Mouse (Mus musculus): ENCODE measurements around the gene Trit1.
"Not testable (repeated sequence)": the region's sequence is repeated elsewhere in the genome, so short reads cannot be mapped to it uniquely, and the experiment has no call there.

Trit1 gene

DNA sequence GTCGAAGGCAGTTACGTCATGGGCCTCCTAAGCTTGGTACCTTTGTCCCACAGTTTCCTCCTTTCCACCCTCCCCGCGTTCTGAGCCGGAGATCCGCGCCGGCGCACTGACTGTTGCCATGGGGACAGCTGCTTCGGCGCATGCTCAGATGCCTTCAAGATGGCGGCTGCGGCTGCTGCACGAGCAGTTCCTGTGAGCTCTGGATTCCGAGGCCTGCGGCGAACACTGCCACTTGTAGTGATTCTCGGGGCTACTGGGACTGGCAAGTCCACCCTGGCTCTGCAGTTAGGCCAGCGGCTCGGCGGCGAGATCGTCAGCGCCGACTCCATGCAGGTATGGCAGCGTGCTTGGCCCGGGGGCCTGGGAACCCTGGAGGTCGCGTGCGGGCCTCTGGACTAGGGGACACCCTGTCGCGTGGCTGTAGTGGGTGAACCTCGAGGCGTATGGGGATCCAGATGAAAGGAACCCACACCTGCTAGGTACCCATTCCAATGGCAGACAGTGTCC, at the start of gene Trit1:
Gene Trit1, plus strand, starts transcription at position 147 of the 507 bp plus-strand sequence.
- peak; percentile 87 for DNase-seq (ENCODE audit: low spot score)

GRCm38 (mm10) chr4:122968106-122968505, 48.3 kb upstream of the Trit1 start:
- no peak for DNase-seq (ENCODE audit: low spot score)

- no peak for DNase-seq (ENCODE audit: low spot score)
Measured at GRCm38 (mm10) chr4:122971191-122971590, 45.2 kb upstream of the Trit1 start.

GRCm38 (mm10) chr4:122971646-122972045, 44.8 kb upstream of the Trit1 start:
- DNase-seq (ENCODE audit: low spot score): no peak

- DNase-seq (ENCODE audit: low spot score): no peak
Measured at GRCm38 (mm10) chr4:122972056-122972455, 44.3 kb upstream of the Trit1 start.

- no peak for DNase-seq (ENCODE audit: low spot score)
Measured at GRCm38 (mm10) chr4:122974976-122975520, 41.3 kb upstream of the Trit1 start.

DNA sequence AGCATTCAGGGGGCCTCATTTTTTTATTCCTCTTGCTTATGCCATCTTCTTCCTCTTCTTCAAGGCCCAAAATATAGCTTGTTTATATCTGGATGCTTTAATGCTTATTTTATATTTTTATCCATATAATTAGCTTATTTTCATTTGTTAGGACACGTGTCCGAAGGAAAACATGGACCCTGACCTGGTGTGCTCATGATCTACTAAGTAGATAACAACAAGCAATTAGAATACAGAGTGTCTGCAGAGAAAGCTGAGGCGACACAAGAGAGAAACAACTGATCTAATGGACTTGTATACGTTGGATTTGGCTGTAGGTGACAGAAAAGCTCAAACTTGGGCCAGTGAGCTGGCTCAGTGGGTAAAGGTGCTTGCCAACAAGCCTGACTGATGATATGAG, 39.5 kb upstream of the Trit1 start:
- no peak for DNase-seq (ENCODE audit: low spot score)

DNA sequence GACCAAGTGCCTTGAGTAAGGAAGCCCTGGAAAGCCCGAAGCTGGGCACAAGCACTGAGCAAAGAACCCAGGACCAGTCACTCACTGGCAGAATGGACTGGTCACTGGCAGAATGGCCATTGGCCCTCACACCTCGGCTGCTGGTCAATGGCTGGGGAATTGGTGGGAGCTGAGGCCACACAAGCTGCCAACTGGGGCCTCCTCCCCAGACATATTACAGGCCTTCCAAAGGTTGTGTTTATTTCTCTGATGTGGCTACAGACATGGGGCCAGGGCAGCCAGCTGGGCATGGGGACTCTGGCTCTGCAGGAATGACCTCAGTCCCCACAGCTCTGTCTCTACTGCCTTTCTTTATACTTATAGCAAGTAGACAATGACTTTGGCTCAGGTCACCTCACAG, 37.5 kb upstream of the Trit1 start:
- DNase-seq (ENCODE audit: low spot score): no peak

DNA sequence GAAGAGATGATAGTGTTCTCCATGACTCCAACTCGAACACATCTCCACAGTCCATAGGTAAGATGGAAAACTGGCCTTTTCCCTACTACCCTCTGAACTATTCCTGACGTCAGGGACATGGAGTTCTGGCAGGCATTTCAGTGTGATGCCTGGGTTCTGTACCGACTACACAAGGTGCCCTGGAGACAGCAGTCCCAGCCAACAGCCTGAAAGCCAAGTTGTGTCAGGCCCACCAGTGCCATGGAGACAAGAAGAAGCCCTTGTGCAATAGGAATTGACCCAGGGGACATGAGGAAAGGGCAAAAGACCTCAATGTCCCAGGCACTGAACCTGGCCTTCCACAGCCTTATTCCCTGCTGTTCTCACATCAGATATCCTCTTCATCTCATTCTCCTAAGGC, 36.6 kb upstream of the Trit1 start:
- no peak for DNase-seq (ENCODE audit: low spot score)

- DNase-seq (ENCODE audit: low spot score): no peak
Measured at GRCm38 (mm10) chr4:122980684-122981083, 35.7 kb upstream of the Trit1 start.

- no peak for DNase-seq (ENCODE audit: low spot score)
Measured at GRCm38 (mm10) chr4:122981238-122981637, 35.2 kb upstream of the Trit1 start.

DNA sequence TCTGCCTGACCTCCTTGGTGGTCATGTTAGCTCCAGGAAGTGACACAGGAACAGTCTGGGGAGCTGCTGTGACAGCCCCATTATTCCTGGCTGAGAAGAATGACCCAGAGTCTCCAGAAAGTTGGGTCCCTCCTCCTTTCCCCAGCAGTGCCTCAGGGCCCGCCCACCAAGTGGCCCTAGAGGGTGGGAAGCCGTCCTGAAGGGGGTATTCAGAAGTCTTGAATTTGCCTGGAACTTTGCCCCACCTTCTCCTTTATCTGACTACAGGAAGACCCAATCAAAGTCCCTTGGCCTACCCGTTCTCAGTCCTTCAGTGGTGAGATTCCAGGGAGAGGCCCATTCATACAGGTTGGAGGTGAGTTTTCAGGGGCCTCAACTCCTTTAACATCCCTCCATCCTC, 34.5 kb upstream of the Trit1 start:
- DNase-seq (ENCODE audit: low spot score): no peak

DNA sequence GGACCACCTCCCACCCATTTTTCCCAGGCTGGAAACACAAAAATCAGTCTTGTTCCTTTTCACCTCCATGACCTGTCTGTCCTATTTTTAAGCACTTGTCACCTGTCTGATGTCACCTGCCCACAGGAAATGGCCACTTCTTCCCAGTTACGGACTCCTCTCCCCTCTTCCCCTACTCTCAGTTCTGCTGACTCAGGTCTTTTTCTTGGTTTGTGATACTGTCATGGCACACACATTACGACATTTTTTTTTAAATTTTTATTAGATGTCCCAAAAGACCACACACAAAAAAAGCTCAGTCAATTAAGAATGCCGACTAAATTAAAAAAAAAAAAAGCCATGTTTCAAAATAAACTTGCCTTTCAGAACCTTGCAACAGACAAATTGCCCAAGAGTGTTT, 33.9 kb upstream of the Trit1 start:
- no peak for DNase-seq (ENCODE audit: low spot score)

DNA sequence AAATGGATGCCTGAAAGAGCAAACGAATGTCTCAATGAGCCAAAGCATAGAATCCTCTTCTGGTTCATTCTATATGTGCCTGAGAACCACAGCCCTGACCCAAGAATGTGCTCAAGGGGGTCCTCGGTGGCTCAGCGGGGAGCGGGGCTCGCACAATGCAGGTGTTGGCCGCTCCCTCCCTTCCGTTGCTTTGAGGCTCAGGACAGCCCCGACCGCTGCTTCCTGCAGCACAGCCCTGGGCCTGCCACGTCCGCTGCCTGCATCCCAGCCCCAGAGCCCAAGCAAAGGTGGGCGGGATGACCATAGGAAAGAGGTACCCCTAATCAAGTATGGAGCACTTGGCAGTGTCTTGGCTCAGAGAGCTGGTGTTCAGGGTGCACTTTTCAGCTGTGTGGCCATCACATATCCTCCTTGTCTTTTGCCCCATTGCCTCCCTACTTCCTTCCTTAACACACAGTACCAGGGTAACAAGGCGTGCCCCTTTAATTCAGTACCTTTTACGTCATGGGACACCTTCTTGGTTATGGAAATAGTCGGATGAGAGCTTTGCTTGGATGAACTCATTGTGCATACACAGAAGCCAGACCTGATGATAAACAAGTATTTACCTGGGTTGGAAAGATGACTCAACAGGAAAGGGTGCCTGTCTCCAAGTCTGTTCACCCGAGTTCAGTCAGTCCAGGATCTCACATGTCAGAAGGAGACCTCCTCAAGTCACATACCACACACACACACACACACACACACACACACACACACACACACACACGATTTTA, 32.7 kb upstream of the Trit1 start:
- DNase-seq (ENCODE audit: low spot score): no peak

DNA sequence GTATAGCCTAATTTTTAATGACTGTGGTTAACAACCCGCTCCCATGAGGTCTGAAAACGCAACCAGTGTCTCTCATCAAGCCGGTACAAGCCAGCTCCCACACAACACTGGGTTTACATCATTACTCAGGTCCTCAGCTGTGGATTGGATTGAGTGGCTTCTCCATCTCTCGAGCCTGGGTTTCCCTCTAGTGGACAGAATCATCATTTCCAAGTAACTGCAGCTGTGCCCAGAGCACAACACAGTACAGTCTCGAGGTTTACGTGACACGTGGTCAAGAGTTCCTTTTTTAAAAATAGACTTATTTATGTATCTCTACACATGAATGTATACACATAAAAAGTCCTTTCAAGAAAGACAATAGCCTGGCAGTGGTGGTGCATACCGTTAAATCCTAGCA, 31.3 kb upstream of the Trit1 start:
- no peak for DNase-seq (ENCODE audit: low spot score)

DNA sequence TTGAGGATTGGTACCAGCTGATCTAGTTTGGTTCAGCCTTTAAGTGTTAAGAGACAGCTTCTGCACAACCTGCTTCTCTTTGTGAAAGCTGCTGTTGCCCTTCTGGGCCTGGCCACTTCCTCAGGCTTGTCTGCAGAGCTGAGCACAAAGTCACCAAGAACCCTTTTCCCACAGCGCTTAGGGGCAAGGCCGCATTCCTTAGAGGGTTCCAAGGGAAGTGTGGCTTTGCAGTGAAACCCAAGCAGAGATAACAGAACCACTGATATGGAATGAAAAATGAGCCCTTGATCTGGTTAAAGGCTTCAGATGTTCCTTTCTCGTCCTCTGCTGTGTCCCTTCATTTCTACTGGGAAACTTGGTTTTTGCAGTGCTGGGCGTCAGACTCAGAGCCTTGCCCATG, 29.0 kb upstream of the Trit1 start:
- no peak for DNase-seq (ENCODE audit: low spot score)

- not testable (repeated sequence) for DNase-seq (ENCODE audit: low spot score)
Measured at GRCm38 (mm10) chr4:122988004-122988403, 28.4 kb upstream of the Trit1 start.

DNA sequence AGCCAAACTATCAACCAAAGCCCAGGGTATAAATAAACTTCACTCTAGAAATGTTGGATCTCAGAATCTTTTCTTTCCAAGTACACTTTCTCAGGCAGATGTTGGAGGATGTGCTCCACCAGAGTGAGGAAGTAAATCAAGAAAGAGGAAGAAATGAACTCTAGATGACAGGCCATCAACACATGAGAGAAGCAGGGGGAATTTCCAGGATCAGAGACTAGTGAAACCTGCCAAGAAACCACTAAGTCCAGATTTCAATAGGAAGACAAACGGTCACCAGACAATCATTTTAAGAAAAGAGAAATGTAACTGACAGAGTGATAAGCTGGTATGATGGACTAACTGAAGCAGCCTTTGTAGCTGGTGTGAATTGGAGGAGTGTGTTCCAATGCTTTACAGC, 25.2 kb upstream of the Trit1 start:
- no peak for DNase-seq (ENCODE audit: low spot score)

- DNase-seq (ENCODE audit: low spot score): no peak
Measured at GRCm38 (mm10) chr4:122992276-122992675, 24.1 kb upstream of the Trit1 start.

DNA sequence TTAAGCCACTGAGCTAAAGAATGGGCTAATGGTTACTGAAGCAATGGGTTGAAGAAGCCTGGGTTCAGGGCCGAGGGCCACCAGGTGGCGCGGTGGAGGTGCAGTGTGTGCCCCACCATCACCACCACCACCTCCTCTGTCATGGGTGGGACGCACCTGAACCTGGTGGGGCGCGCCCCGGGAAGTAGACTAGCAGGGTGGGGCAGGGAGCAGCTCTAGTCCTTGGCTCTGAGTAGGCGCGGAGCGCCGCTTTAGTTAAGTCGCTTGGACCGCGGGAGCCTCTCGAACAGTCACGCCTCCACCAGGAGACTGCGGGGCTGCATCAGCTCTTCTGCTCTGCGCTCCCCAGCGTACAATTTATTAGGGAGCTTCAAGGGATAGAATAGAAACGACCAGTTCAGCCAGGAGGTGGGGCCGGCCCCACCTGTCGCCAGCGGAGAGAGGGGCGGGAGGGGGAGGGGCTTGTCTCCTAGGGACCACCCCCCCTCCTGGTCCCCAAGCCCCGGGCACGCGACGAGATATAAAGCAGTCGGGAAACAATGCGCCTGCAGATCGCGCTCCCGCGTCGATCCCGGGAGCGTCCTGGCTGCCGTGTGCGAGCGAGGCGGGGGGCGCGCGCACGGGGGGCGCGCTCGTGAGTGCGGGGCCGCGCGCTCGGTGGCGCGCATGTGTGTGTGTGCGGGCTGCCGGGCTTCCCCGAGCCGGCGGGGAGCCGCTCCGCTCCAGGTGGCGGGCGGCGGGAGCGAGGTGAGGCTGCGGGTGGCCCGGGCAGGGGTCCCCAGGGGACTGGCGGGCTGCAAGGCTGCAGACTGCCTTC, 20.8 kb upstream of the Trit1 start, which contains the start of gene Mycl:
Gene Mycl, plus strand, starts transcription at position 249 of the 817 bp plus-strand sequence.
- peak; percentile 42 for DNase-seq (ENCODE audit: low spot score)

DNA sequence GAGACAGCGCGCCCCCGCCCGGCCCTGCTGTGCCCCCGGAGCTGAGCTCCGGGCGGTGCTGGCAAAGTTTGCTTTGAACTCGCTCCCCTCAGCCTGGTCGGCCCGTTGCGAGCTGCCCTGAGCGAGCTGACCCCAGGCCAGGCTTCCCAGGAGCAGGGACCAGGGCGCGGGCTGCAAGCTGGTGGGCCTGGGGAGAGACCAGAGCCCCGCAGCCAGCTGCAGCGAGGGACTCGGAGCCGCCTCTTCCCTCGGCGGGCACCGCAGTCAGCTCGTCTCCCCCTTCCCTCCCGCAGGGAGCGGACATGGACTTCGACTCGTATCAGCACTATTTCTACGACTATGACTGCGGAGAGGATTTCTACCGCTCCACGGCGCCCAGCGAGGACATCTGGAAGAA, 20.2 kb upstream of the Trit1 start:
- DNase-seq (ENCODE audit: low spot score): no peak

GRCm38 (mm10) chr4:122996618-122997381, 19.6 kb upstream of the Trit1 start:
- DNase-seq (ENCODE audit: low spot score): no peak

Measured in c-Kit-positive CD71-positive TER-119-positive erythroid progenitor cells, embryonic 14.5 days (primary cell).